Mouse (Mus musculus) midbrain, embryonic 16.5 days (tissue): ENCODE results near the gene Mepce. TPM values are rescaled to one million over a fixed set of nuclear protein-coding genes. Genes with fewer than 3 reads are reported as not detected.
"Not testable (repeated sequence)": the region's sequence is repeated elsewhere in the genome, so short reads cannot be mapped to it uniquely, and the experiment has no call there.

Experiments used
- ATAC-seq: fragments of 200-750 bp; cut with Nextera tagmentation; 2 replicates; pipeline ENCODE4 v1.8.0; 2017; ENCODE audit warnings: moderate TSS enrichment
- H3K27ac ChIP-seq: fragments of 300-500 bp; sonication (generic); 2 replicates; pipeline ENCODE4 v1.5.1; 2014; ENCODE audit warnings: mild to moderate bottlenecking, low read length, mixed read lengths
- H3K27me3 ChIP-seq: fragments of 300-500 bp; sonication (generic); 2 replicates; pipeline ENCODE4 v1.6.1; 2014; ENCODE audit warnings: low read depth, low read length, mixed read lengths; ENCODE audit not compliant: control insufficient read depth, insufficient read depth
- H3K36me3 ChIP-seq: fragments of 300-500 bp; sonication (generic); 2 replicates; pipeline ENCODE4 v1.6.1; 2014; ENCODE audit warnings: mild to moderate bottlenecking, low read length, moderate library complexity, mixed read lengths; ENCODE audit not compliant: control insufficient read depth, insufficient read depth
- H3K4me1 ChIP-seq: fragments of 300-500 bp; sonication (generic); 2 replicates; pipeline ENCODE4 v1.6.1; 2014; ENCODE audit warnings: mild to moderate bottlenecking, low read length, mixed read lengths; ENCODE audit not compliant: control insufficient read depth, insufficient read depth
- H3K4me2 ChIP-seq: fragments of 300-500 bp; sonication (generic); 2 replicates; pipeline ENCODE4 v1.6.1; 2014; ENCODE audit warnings: mild to moderate bottlenecking, low read length, mixed read lengths
- H3K4me3 ChIP-seq: fragments of 300-500 bp; sonication (generic); 2 replicates; pipeline ENCODE4 v1.5.1; 2014; ENCODE audit warnings: low read depth, mild to moderate bottlenecking, low read length, moderate library complexity, mixed read lengths
- H3K9ac ChIP-seq: fragments of 300-500 bp; sonication (generic); 2 replicates; pipeline ENCODE4 v1.6.1; 2014; ENCODE audit warnings: low read depth, low read length, mixed read lengths
- H3K9me3 ChIP-seq: fragments of 300-500 bp; sonication (generic); replicated peaks from 2 replicates; pipeline ENCODE4 v1.6.1; 2014; ENCODE audit warnings: mild to moderate bottlenecking, low read length, mixed read lengths; ENCODE audit not compliant: control insufficient read depth, poor library complexity, severe bottlenecking
- WGBS: fragments of 180-500 bp; shearing (Covaris S2); extraction: QIAGEN DNeasy Blood & Tissue Kit; methylation state at CpG from one replicate; pipeline ENCODE4 v1.1.7; 2014; 5-methylcytosine and 5-hydroxymethylcytosine counted together
- polyA plus RNA-seq: library from polyadenylated mRNA; unstranded; fragments of >200 nt; fragmentation: Nextera tagmentation; extraction: Ambion mirVana; gene quantifications from 2 replicates; pipeline ENCODE4 v1.2.1, GENCODE M21; 2015

The Mepce gene
- polyA plus RNA-seq = 10.4 and 11.6 TPM in 2 replicates

DNA sequence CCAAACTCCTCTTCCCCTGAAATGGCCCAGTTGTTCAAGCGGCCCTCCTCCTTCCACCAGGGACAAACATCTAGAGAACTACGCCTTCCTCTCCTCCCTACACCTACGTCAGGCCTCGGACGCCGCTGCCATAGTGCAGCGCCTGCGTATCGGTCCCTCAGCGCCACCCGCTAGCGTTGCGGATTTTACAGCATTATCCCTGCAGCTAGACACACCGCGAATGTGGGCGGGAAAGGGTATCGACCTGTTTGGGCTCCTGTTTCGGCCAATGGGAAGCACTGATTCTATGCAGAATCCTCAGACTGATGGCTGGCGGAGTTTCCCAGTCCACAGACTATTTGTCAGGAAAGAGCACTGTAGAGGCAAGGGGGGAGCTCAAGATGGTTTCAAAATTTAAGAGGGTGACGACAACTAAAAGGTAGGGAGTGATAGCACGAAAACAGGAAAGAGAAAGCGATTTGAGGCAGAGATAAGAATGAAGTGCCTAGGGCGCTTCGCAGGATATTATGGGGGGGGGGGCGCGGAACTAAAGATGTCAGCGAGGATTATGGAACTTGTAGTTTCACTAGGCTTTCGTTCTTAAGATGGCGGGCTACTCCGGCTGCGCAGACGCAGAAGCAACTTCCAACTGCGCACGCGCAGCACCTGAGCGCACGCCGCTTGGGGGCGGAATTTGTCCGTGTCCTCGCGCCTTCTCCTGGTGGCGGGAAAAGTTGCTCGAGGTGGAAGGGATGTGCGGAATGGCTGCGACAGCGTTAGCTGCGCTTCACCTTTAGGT lies at the start of gene Mepce, which contains the start of gene Zcwpw1:
Mepce (minus strand) TSS at position 505 of the 778 bp plus-strand sequence.
Zcwpw1 (plus strand) TSS at position 648 of the 778 bp plus-strand sequence.
- Histone ChIP-seq H3K4me3 (peak within 1 kb of the TSS; percentile 79), H3K27me3 (no peaks in the 10 kb centered on the region), H3K27ac (peak within 1 kb of the TSS; percentile 96), H3K9me3 (no peaks in the 10 kb centered on the region), H3K4me2 (peak within 1 kb of the TSS; percentile 70), H3K36me3 (peaks cover 9% of the 10 kb centered on the region), H3K9ac (peak within 1 kb of the TSS; percentile 70), H3K4me1 (peaks cover 33% of the 10 kb centered on the region)
- under 1% methylated on average over 48 of the region's 48 CpGs for WGBS
- peak; percentile 82 for ATAC-seq

DNA sequence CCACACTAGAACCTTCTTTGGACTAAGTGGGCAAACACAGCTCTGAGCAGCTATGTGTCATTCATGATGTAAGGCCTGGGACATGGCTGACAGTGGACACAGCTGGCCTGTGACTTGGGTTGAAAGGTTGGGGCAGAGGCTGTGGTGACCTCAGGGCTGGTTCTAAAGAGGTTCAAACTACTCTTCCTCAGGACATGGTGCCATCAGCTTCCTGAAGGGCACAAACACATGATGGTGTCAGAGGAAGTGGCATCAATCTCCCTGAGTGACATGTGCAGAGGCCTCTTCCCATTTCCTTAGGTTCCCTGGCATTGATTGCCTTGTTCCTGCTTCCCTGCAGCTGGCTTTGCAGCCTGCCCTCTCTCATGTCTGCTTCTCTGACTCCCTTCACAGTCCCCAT lies 49.7 kb upstream of the Mepce start:
- not testable (repeated sequence) for H3K4me1 ChIP-seq, H3K9ac ChIP-seq, H3K36me3 ChIP-seq, H3K9me3 ChIP-seq, H3K27ac ChIP-seq, ATAC-seq, H3K4me2 ChIP-seq, H3K4me3 ChIP-seq, H3K27me3 ChIP-seq

DNA sequence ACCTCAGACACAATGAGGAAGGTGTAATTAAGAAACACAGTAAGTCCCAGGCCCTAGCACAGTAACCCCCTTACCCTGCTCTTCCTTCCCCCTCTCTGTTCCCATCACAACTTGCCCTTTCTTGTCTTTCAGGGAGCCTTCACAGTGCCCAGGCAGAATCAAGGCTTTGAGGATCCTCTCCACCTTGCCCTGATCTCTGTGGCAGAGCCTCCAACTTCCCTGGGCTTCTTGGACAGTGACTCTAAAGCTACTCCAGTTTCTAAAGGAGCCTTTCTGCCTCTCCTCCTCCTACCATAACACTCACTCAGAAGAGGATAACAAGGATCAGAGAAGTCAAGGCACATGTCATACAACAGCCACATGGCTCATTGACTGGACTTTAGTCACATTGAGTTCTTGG lies 49.2 kb upstream of the Mepce start:
- no peak overlapping the region for H3K9ac ChIP-seq
- no peaks in the 10 kb centered on the region for H3K9me3 ChIP-seq
- H3K27ac ChIP-seq = no peak overlapping the region
- no peak overlapping the region for H3K4me2 ChIP-seq
- H3K27me3 ChIP-seq = no peaks in the 10 kb centered on the region
- no peak overlapping the region for H3K4me3 ChIP-seq
- no peaks in the 10 kb centered on the region for H3K4me1 ChIP-seq
- H3K36me3 ChIP-seq = no peaks in the 10 kb centered on the region
- no peak for ATAC-seq

DNA sequence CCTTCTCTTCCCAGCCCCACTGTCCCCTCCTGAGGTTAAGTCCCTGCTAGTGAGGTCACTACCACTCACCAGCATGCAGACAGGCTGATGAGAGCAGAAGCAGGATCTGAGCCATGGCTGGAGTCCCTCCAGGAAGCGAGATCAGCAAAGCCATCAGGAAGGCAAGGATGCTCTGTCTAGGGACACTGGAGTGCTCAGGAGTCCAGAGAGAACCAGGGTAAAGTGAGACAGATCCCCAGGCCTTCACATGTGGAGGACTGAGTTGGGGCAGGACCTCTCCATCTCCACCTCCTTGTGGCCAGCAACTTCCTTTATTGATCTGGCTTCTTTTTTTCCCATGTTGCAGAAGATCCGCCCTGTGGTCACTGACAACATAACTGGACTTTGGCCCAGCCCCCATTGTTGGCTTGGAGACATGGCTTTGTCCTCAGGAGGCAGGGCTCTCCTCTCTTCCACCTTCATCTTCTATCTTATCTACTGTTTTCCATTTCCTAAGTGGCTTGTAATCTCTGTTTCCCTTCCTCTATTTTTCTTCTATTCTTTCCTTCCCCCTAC lies 48.6 kb upstream of the Mepce start, which contains the start of gene Pilra:
Pilra (minus strand) TSS at position 316 of the 555 bp plus-strand sequence.
- not testable (repeated sequence) for H3K27me3 ChIP-seq, H3K4me3 ChIP-seq, H3K27ac ChIP-seq, H3K36me3 ChIP-seq, H3K4me1 ChIP-seq, ATAC-seq, H3K9me3 ChIP-seq, H3K4me2 ChIP-seq, H3K9ac ChIP-seq
- WGBS = 54% methylated on average over 2 of the region's 2 CpGs

DNA sequence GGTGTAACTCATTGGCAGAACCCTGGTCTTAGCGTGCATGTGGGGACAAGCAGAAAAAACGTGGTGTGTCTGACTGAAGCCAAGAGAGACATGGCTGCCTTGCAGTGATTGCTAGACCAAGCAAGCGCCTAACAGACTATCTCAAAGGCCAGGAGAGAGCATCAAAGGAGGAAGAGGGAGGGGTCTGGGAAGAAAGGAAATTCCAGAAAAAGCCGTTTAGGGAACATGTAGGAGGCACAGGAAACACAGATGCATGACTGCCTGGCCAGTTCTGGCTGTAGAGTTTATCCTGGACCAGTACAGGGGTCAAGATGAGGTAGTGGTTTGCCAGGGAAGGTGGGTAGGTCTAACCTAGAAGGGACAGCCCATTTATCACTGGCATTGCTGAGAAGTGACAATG lies 46.0 kb upstream of the Mepce start:
- WGBS = 62% methylated on average over 4 of the region's 4 CpGs
- Histone ChIP-seq H3K27me3 (no peaks in the 10 kb centered on the region), H3K4me1 (no peaks in the 10 kb centered on the region), H3K4me2 (no peak overlapping the region), H3K27ac (no peak overlapping the region), H3K9ac (no peak overlapping the region), H3K36me3 (no peaks in the 10 kb centered on the region), H3K9me3 (no peaks in the 10 kb centered on the region), H3K4me3 (no peak overlapping the region)
- no peak for ATAC-seq

DNA sequence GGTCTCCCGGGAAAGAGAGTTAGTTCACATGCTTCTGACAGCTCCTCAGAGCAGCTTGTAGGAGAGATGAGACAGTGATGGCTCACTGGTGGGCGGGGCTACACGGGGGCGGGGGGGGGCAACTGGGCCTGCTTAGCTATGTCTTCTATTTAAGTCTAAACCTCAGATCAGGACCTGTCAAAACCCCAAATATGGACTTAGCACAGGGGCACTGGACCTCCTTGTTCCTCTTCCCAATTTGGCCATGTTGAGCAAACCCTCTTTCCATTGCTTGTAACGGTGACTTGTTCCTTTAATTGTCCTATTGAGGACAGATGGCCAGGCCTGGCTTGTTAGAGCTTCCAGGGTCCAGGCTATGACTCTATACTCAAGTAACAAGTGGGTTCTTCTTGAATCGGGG lies 44.1 kb upstream of the Mepce start:
- Histone ChIP-seq H3K4me3 (no peak overlapping the region), H3K4me2 (no peak overlapping the region), H3K4me1 (no peaks in the 10 kb centered on the region), H3K27ac (no peak overlapping the region), H3K27me3 (no peaks in the 10 kb centered on the region), H3K9ac (no peak overlapping the region), H3K9me3 (no peaks in the 10 kb centered on the region), H3K36me3 (no peaks in the 10 kb centered on the region)
- ATAC-seq = no peak
- WGBS = 71% methylated on average over 6 of the region's 6 CpGs

DNA sequence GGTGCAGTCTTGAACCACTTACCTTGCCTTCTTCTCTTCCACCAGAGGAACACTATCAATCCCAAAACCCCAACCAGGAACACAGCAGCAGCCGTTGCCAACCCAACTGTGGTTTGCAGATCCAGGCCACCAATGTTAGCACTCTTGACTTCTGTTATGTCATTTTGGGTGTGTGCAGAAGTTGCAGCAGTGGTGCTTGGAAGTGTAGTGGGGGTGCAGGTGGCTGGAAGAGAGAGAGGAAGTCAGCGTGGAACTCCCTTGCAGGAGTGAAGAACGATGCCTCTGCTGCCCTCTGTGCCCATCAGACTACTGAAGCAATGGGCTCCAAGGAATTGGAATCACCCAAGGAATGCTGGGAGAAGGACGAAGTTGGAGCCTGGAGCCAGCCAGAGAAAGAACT lies 43.7 kb upstream of the Mepce start:
- Histone ChIP-seq H3K36me3 (no peaks in the 10 kb centered on the region), H3K9ac (no peak overlapping the region), H3K4me2 (no peak overlapping the region), H3K27me3 (no peaks in the 10 kb centered on the region), H3K4me3 (no peak overlapping the region), H3K9me3 (no peaks in the 10 kb centered on the region), H3K27ac (no peak overlapping the region), H3K4me1 (no peaks in the 10 kb centered on the region)
- WGBS = 90% methylated on average over 4 of the region's 4 CpGs
- no peak for ATAC-seq

DNA sequence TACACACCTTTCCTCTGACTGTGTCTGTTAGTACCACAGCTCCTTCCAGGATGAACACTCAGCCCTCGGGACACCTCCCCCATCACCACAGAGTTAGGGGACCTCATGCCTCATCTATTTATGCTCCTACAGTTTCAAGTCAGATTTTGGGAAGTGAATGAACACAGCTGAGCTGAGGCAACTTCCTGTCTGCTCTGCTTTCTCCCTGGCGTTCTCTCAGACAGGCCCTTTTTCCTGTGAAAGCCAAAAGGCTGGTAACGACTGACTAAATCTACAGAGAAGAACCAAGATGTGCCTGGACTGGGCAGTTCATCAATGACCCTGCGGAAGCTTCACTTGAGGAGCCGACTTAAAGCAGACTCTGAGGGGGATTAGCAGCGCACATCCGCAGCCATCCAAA lies 42.8 kb upstream of the Mepce start:
- H3K36me3 ChIP-seq = no peaks in the 10 kb centered on the region
- 83% methylated on average over 7 of the region's 7 CpGs for WGBS

DNA sequence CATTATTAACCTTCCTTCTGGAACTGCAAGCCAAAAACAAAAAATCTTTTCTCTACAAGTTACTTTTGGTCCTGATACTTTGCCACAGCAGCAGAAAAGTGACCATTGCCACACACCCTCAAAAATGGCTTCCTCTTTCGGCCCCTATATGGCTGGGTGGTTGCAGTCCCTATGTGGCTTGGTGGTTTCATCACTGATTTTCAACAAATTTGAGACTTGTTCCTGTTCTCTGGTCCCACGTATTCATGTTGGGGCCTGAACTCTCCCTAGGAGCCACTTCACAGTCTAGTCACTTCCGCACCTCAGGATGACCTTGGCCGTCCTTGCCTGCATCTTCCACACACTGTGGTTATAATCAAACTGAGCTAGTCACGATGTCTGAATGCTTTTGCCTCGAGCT lies 41.2 kb upstream of the Mepce start:
- Histone ChIP-seq H3K27me3 (no peaks in the 10 kb centered on the region), H3K4me2 (no peak overlapping the region), H3K27ac (no peak overlapping the region), H3K4me3 (no peak overlapping the region), H3K36me3 (no peaks in the 10 kb centered on the region), H3K9ac (no peak overlapping the region), H3K9me3 (no peaks in the 10 kb centered on the region), H3K4me1 (no peaks in the 10 kb centered on the region)
- no peak for ATAC-seq
- WGBS = 89% methylated on average over 6 of the region's 6 CpGs

More for the DNA sequence above, 42.8 kb upstream of the Mepce start:
- H3K4me3 ChIP-seq = no peak overlapping the region
- no peaks in the 10 kb centered on the region for H3K27me3 ChIP-seq
- H3K4me1 ChIP-seq = no peaks in the 10 kb centered on the region
- no peaks in the 10 kb centered on the region for H3K9me3 ChIP-seq
- H3K4me2 ChIP-seq = no peak overlapping the region
- no peak overlapping the region for H3K27ac ChIP-seq
- H3K9ac ChIP-seq = no peak overlapping the region
- ATAC-seq = no peak
